Mouse (Mus musculus) brain, embryonic 14.5 days (tissue): ENCODE data around the gene Syne2.

Experiments used
- CTCF ChIP-seq: fragments of 200-500 bp; IDR thresholded peaks from 2 replicates; pipeline ENCODE4 v1.5.1; 2012; ENCODE audit warnings: inconsistent platforms, mild to moderate bottlenecking, moderate library complexity, borderline replicate concordance; ENCODE audit not compliant: insufficient read depth, insufficient read length; ENCODE audit errors: extremely low read depth
- POLR2A ChIP-seq: fragments of 200-500 bp; IDR thresholded peaks from 2 replicates; pipeline ENCODE4 v1.6.1; 2012; ENCODE audit warnings: mild to moderate bottlenecking, inconsistent platforms, borderline replicate concordance; ENCODE audit not compliant: poor library complexity, insufficient read depth, insufficient read length, severe bottlenecking; ENCODE audit errors: extremely low read depth

- no peak for TF ChIP-seq CTCF
- TF ChIP-seq POLR2A: no peak
These were observed 245.1 kb downstream of the Syne2 start for GRCm38 (mm10) chr12:76063001-76063400.
